Mouse (Mus musculus) heart, adult 2 months (tissue): ENCODE results near the gene Gm10392.

Experiments used
- CTCF ChIP-seq: fragments of 200-600 bp; IDR thresholded peaks from 2 replicates; pipeline ENCODE4 v1.8.1; 2022; ENCODE audit warnings: antibody characterized with exemption, mild to moderate bottlenecking, moderate library complexity
- EP300 ChIP-seq: fragments of 200-500 bp; IDR thresholded peaks from 2 replicates; pipeline ENCODE4 v1.6.1; 2011; ENCODE audit warnings: low read depth, low read length, control low read depth; ENCODE audit not compliant: insufficient read depth
- POLR2A ChIP-seq: fragments of 200-500 bp; IDR thresholded peaks from 2 replicates; pipeline ENCODE4 v1.6.1; 2011; ENCODE audit warnings: mild to moderate bottlenecking, low read depth, low read length, control low read depth; ENCODE audit not compliant: insufficient read depth

DNA sequence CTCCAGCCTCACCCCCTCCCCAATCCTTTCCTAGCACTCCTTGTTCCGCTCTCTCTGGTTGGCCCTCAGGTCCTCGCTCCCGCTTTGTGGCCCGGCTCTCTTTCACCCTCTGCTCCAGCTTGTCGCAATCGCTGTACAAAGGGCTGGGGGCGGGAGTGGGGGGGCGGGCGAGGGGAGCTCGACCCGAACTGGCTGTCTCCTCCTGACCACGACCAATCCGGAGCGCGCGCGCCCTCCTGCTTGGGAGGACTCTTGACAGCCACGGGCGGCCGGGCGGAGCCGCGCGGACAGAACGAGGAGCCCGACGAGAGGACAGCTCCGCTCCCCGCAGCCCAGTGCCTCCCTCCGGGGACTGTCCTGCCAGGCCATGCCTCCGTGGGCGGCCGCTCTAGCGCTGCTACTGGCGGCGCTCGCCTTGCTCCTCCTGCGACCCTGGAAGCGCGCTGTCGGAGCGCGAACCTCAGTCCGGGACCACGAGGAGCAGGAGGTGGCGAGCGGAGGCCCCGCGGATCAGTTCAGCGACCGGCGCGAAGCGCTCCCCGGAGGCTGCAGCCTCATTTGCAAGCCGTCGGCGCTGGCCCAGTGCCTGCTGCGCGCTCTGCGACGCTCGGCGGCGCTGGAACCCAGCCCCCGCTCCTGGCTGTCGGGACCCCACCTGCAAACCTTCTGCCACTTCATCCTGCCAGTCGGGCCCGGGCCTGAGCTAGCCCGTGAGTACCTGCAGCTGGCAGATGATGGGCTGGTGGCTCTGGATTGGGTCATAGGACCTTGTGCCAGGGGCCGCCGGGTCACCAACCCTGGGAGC, 4.0 kb downstream of the Gm10392 start, which contains the start of gene Abhd15:
- TF ChIP-seq POLR2A, result peak; percentile 62
- peak; percentile 30 for TF ChIP-seq CTCF
- TF ChIP-seq EP300, result no peak
